Mouse (Mus musculus) limb, embryonic 15.5 days (tissue): ENCODE measurements around the gene Brd3. TPM values are rescaled to one million over a fixed set of nuclear protein-coding genes. Genes with fewer than 3 reads are reported as not detected.
A peak's percentile ranks its signal among the peaks of the same experiment; 100 is the strongest.

Experiments used
- ATAC-seq: fragments of 200-750 bp; cut with Nextera tagmentation; 2 replicates; pipeline ENCODE4 v1.8.0; 2017; ENCODE audit warnings: low read depth, moderate TSS enrichment; ENCODE audit not compliant: insufficient number of reproducible peaks, low FRiP score, low TSS enrichment
- H3K27ac ChIP-seq: fragments of 300-500 bp; sonication (generic); 2 replicates; pipeline ENCODE4 v1.5.1; 2015; ENCODE audit warnings: moderate library complexity, mild to moderate bottlenecking, inconsistent platforms
- H3K27me3 ChIP-seq: fragments of 300-500 bp; sonication (generic); 2 replicates; pipeline ENCODE4 v1.6.1; 2015; ENCODE audit warnings: inconsistent platforms
- H3K36me3 ChIP-seq: fragments of 300-500 bp; sonication (generic); 2 replicates; pipeline ENCODE4 v1.6.1; 2015; ENCODE audit warnings: inconsistent platforms
- H3K4me1 ChIP-seq: fragments of 300-500 bp; sonication (generic); 2 replicates; pipeline ENCODE4 v1.6.1; 2015; ENCODE audit warnings: inconsistent platforms
- H3K4me2 ChIP-seq: fragments of 300-500 bp; sonication (generic); 2 replicates; pipeline ENCODE4 v1.6.1; 2015; ENCODE audit warnings: mild to moderate bottlenecking, inconsistent platforms
- H3K4me3 ChIP-seq: fragments of 300-500 bp; sonication (generic); 2 replicates; pipeline ENCODE4 v1.5.1; 2015; ENCODE audit warnings: mild to moderate bottlenecking, inconsistent platforms
- H3K9ac ChIP-seq: fragments of 300-500 bp; sonication (generic); 2 replicates; pipeline ENCODE4 v1.6.1; 2015; ENCODE audit warnings: inconsistent platforms
- H3K9me3 ChIP-seq: fragments of 300-500 bp; sonication (generic); 2 replicates; pipeline ENCODE4 v1.6.1; 2016; ENCODE audit warnings: inconsistent platforms
- WGBS: fragments of 180-500 bp; shearing (Covaris S2); methylation state at CpG from one replicate; pipeline ENCODE4 v1.1.7; 2015; 5-methylcytosine and 5-hydroxymethylcytosine counted together
- polyA plus RNA-seq: library from polyadenylated mRNA; unstranded; fragments of >200 nt; fragmentation: Nextera tagmentation; extraction: Ambion mirVana; gene quantifications from 2 replicates; pipeline ENCODE4 v1.2.1, GENCODE M21; 2015

Brd3 gene
- polyA plus RNA-seq, 1 experiment from 2014 or later = 112 TPM

DNA sequence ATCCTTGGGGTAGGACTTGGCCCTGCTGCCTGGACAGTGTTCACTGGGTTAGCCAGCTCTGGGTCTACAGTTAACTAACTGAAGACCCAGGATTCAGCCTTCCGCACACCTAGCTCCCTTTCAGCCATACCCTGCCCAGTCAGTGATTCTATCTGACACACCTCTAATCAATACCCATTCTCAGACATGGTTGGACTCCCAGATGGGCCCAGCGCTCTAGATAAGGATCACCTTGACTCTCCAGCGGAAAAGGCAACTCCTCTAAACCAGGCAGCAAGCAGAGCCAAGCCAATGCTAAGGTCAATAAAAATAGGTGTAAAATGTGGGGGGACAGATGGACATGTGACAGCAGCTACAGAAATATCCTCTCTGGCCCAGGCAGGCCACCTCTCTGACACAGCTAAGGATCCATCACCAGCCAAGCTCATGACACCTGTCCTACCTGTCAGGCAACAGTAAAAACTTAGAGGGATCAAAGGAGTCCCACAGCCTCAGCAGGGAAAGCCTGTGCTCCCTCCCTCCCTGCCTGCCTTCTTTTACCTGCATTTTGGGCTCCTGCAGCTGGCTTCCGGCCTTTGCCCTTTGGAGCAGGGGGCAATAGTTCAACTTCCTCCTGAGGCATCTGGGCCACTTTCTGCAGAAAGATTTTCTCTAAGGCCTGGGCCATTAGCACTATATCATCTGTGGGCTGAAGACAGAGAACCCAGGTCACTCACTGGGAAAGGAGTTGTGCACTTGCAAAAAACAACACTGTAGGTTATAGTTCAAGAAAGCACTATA lies 45.4 kb downstream of the Brd3 start:
- H3K36me3 ChIP-seq = peaks cover 91% of the 10 kb centered on the region
- no peak overlapping the region for H3K27ac ChIP-seq
- no peak for ATAC-seq
- WGBS = 86% methylated on average over 4 of the region's 4 CpGs
- no peak overlapping the region for H3K4me2 ChIP-seq
- H3K9ac ChIP-seq = no peak overlapping the region
- no peaks in the 10 kb centered on the region for H3K9me3 ChIP-seq
- no peak overlapping the region for H3K4me3 ChIP-seq
- H3K4me1 ChIP-seq = no peaks in the 10 kb centered on the region
- no peaks in the 10 kb centered on the region for H3K27me3 ChIP-seq

DNA sequence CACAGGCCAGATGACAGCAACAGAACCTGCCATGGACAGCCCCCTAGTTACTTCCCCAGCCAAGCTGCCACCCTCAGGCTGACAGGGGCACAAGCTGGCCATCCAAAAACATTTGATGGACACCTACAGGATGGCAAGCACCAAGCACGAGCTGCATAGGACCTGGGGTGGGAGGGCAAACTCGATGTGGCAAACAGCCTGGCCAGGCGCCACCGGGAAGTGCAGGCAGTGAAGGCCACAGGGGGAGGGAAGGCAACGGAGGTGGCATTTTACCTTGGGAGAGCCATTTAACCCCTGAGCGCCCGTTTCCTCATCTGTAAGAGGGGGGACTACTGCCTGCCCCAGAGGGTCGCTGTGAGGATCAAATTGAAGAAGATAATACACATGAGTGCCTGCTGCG lies 46.8 kb downstream of the Brd3 start:
- Histone ChIP-seq H3K36me3 (peaks cover 96% of the 10 kb centered on the region), H3K4me3 (no peak overlapping the region), H3K27ac (no peak overlapping the region), H3K27me3 (no peaks in the 10 kb centered on the region), H3K4me1 (no peaks in the 10 kb centered on the region), H3K9ac (no peak overlapping the region), H3K9me3 (no peaks in the 10 kb centered on the region), H3K4me2 (no peak overlapping the region)
- ATAC-seq = no peak
- WGBS = 58% methylated on average over 9 of the region's 9 CpGs

- Histone ChIP-seq H3K27me3 (no peaks in the 10 kb centered on the region), H3K36me3 (peaks cover 96% of the 10 kb centered on the region), H3K27ac (no peak overlapping the region), H3K9me3 (no peaks in the 10 kb centered on the region), H3K9ac (no peak overlapping the region), H3K4me1 (no peaks in the 10 kb centered on the region), H3K4me2 (no peak overlapping the region), H3K4me3 (no peak overlapping the region)
- no peak for ATAC-seq
- 73% methylated on average over 5 of the region's 5 CpGs for WGBS
Measured at GRCm38 (mm10) chr2:27460163-27460562, 47.3 kb downstream of the Brd3 start.

- ATAC-seq = no peak
- Histone ChIP-seq H3K27me3 (no peaks in the 10 kb centered on the region), H3K4me3 (no peak overlapping the region), H3K4me2 (no peak overlapping the region), H3K36me3 (peaks cover 99% of the 10 kb centered on the region), H3K9ac (no peak overlapping the region), H3K27ac (no peak overlapping the region), H3K4me1 (no peaks in the 10 kb centered on the region), H3K9me3 (no peaks in the 10 kb centered on the region)
- WGBS = 85% methylated on average over 7 of the region's 7 CpGs
Measured at GRCm38 (mm10) chr2:27459735-27460134, 47.7 kb downstream of the Brd3 start.

- no peak overlapping the region for H3K4me2 ChIP-seq
- H3K27ac ChIP-seq = no peak overlapping the region
- H3K4me1 ChIP-seq = no peaks in the 10 kb centered on the region
- ATAC-seq = no peak
- WGBS = 90% methylated on average over 14 of the region's 14 CpGs
- no peaks in the 10 kb centered on the region for H3K9me3 ChIP-seq
- no peak overlapping the region for H3K9ac ChIP-seq
- H3K27me3 ChIP-seq = no peaks in the 10 kb centered on the region
- H3K4me3 ChIP-seq = no peak overlapping the region
- peaks cover 95% of the 10 kb centered on the region for H3K36me3 ChIP-seq
Measured at GRCm38 (mm10) chr2:27450226-27450625, 57.2 kb downstream of the Brd3 start.

DNA sequence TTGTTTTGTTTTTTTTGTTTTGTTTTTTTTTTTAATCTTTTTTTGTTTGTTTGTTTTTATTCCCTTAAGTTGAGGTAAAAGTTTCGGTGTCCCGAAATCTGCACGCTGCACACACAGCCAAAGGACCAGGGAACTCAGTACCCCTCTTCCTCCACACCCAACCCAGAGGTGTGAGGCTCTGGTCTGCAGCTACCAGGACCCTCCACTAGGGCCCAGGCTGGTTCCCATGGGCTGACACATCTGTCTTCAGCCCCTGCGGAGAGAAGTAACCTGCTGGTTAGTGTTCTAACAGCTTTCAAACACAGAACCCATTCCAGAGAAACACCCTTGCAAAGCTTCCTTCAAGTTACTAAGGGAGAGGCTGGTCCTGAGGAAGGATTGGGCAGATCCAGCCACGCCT lies 59.7 kb downstream of the Brd3 start:
- Histone ChIP-seq H3K9me3 (no peaks in the 10 kb centered on the region), H3K4me2 (no peak overlapping the region), H3K36me3 (peaks cover 83% of the 10 kb centered on the region), H3K4me3 (no peak overlapping the region), H3K9ac (no peak overlapping the region), H3K27me3 (no peaks in the 10 kb centered on the region), H3K27ac (no peak overlapping the region), H3K4me1 (peaks cover 9% of the 10 kb centered on the region)
- 88% methylated on average over 5 of the region's 5 CpGs for WGBS
- ATAC-seq = no peak

DNA sequence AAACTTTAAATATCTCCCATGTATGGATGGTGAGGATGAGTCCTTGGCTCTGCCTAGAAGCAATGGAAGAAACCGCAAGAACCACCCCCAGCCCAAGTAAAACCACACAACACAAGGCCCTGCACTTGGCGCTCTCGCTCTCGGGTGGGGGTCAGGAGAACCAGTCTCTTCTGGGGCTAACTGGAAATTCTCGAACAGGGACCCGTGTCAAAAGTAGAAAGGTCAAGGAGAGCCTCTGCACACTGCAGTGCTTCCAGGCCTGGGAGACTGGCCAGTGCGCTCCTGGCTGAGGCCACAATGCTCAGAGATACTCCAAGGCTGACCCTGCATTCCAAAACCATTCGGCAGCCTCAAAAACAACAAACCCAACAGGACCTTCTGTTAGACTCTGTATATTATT lies 60.6 kb downstream of the Brd3 start:
- H3K27ac ChIP-seq = no peak overlapping the region
- 91% methylated on average over 8 of the region's 8 CpGs for WGBS
- no peak overlapping the region for H3K4me3 ChIP-seq
- no peak overlapping the region for H3K4me2 ChIP-seq
- no peaks in the 10 kb centered on the region for H3K27me3 ChIP-seq
- H3K9me3 ChIP-seq = no peaks in the 10 kb centered on the region
- H3K4me1 ChIP-seq = peaks cover 16% of the 10 kb centered on the region
- H3K36me3 ChIP-seq = peaks cover 74% of the 10 kb centered on the region
- H3K9ac ChIP-seq = no peak overlapping the region
- ATAC-seq = no peak

GRCm38 (mm10) chr2:27445910-27446309 lies 61.6 kb downstream of the Brd3 start:
- H3K9me3 ChIP-seq = no peaks in the 10 kb centered on the region

GRCm38 (mm10) chr2:27443450-27443708 lies 64.1 kb downstream of the Brd3 start:
- Histone ChIP-seq H3K36me3 (peaks cover 41% of the 10 kb centered on the region), H3K27ac (no peak overlapping the region), H3K4me3 (peak overlapping the region; percentile 68), H3K9me3 (no peaks in the 10 kb centered on the region), H3K9ac (no peak overlapping the region), H3K4me1 (peaks cover 18% of the 10 kb centered on the region), H3K27me3 (no peaks in the 10 kb centered on the region), H3K4me2 (peak overlapping the region; percentile 81)
- ATAC-seq = no peak
- WGBS = 76% methylated on average over 5 of the region's 5 CpGs

More at GRCm38 (mm10) chr2:27445910-27446309, 61.6 kb downstream of the Brd3 start:
- no peak for ATAC-seq
- H3K9ac ChIP-seq = no peak overlapping the region
- H3K36me3 ChIP-seq = peaks cover 65% of the 10 kb centered on the region
- peaks cover 18% of the 10 kb centered on the region for H3K4me1 ChIP-seq
- H3K4me2 ChIP-seq = no peak overlapping the region
- no peaks in the 10 kb centered on the region for H3K27me3 ChIP-seq
- no peak overlapping the region for H3K4me3 ChIP-seq
- H3K27ac ChIP-seq = no peak overlapping the region
- 87% methylated on average over 3 of the region's 3 CpGs for WGBS

GRCm38 (mm10) chr2:27442708-27443449 lies 64.6 kb downstream of the Brd3 start:
- Histone ChIP-seq H3K27ac (peak overlapping the region; percentile 48), H3K4me3 (peak overlapping the region; percentile 68)

DNA sequence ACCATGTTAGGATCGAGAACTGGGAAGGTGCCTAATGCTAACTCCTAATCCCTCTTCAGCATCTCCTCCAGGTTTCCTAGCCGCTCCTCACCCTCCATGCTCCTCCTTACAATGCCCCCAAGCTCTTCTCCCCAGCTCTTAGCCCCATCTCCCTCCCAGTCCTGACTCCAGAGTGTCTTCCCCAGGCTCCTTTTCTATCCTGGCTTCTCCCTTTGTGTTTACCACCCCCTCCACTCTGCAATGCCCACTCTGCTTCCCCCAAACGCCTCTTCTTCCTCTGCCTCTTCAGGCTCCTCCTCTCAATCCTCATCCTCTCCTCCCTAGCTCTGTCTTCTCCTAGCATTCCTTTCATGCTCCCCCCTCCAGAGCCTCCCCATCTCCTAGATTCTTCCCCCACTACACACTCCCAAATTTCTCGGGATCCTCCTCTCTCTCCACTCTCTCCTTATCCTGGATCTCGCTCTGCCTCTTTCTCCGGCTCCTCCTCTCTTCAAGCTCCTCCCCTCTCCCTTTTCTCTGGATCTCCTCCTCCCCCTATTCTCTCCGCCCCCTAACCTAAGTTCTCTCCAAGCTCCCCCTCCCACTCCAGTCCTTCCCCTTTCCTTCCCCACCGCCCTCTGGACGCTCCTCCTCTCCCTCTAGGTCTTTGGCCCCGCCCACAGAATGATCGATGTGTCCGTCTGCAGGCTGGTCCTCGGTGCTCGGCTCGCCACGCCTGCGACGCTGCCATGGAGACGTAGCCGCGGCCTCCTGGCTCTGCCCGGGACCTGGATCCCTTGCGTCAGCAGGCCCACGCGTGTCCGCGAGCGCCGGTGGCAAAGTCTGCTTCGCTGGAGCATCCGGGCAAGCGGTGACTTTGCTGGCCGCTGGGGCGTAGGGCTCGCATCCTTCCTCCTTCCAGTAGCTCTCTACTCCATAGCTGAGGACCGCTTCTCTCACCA lies 65.4 kb downstream of the Brd3 start, which contains the start of gene Brd3os:
TSS of gene Brd3os (plus strand) at position 558 of the 941 bp plus-strand sequence.
- Histone ChIP-seq H3K27me3 (no peaks in the 10 kb centered on the region), H3K4me2 (peak within 1 kb of the TSS; percentile 81), H3K9ac (peak within 1 kb of the TSS; percentile 67), H3K36me3 (peaks cover 27% of the 10 kb centered on the region), H3K4me3 (peak within 1 kb of the TSS; percentile 68), H3K9me3 (no peaks in the 10 kb centered on the region), H3K27ac (peak within 1 kb of the TSS; percentile 75), H3K4me1 (peaks cover 18% of the 10 kb centered on the region)
- ATAC-seq = peak; percentile 89
- 1% methylated on average over 36 of the region's 36 CpGs for WGBS

More at GRCm38 (mm10) chr2:27442708-27443449, 64.6 kb downstream of the Brd3 start:
- H3K36me3 ChIP-seq = peaks cover 36% of the 10 kb centered on the region
- H3K4me2 ChIP-seq = peak overlapping the region; percentile 81
- 31% methylated on average over 20 of the region's 20 CpGs for WGBS
- H3K27me3 ChIP-seq = no peaks in the 10 kb centered on the region
- H3K9ac ChIP-seq = peak overlapping the region; percentile 67
- ATAC-seq = peak; percentile 16; the same call in 1 of the 2 replicates
- H3K4me1 ChIP-seq = peaks cover 18% of the 10 kb centered on the region
- H3K9me3 ChIP-seq = no peaks in the 10 kb centered on the region
